Mouse (Mus musculus): ENCODE measurements around the gene Gm10053.
A peak's percentile ranks its signal among the peaks of the same experiment; 100 is the strongest.

Gm10053 gene

GRCm38 (mm10) chr19:24899578-24900544, 24.4 kb downstream of the Gm10053 start:
- peak; percentile 3 for DNase-seq

GRCm38 (mm10) chr19:24900581-24901220, 25.2 kb downstream of the Gm10053 start, which contains the start of gene Foxd4:
TSS of gene Foxd4 (minus strand) at chr19:24901197.
- no peak for DNase-seq

GRCm38 (mm10) chr19:24901666-24902065, 26.2 kb downstream of the Gm10053 start:
- no peak for DNase-seq

GRCm38 (mm10) chr19:24902256-24902655, 26.8 kb downstream of the Gm10053 start:
- DNase-seq = no peak

- DNase-seq = no peak
Observed at GRCm38 (mm10) chr19:24902821-24903220, 27.3 kb downstream of the Gm10053 start.

GRCm38 (mm10) chr19:24907655-24908054, 32.2 kb downstream of the Gm10053 start:
- no peak for DNase-seq

GRCm38 (mm10) chr19:24908385-24909155, 33.1 kb downstream of the Gm10053 start:
- no peak for DNase-seq

- DNase-seq = no peak
Observed at GRCm38 (mm10) chr19:24920866-24921265, 45.4 kb downstream of the Gm10053 start.

Measured in right cerebral cortex, adult 18-20 months (tissue).